Mouse (Mus musculus): ENCODE measurements around the gene Vmn1r112.
"Not testable (repeated sequence)": the region's sequence is repeated elsewhere in the genome, so short reads cannot be mapped to it uniquely, and the experiment has no call there.

Vmn1r112 gene

GRCm38 (mm10) chr7:20770885-20771284 lies at the start of gene Vmn1r112:
TSS of gene Vmn1r112 (plus strand) at chr7:20771185.
- DNase-seq (ENCODE audit: extremely low read depth, low read depth, low spot score) = not testable (repeated sequence)

- not testable (repeated sequence) for DNase-seq (ENCODE audit: extremely low read depth, low read depth, low spot score)
Measured at GRCm38 (mm10) chr7:20730524-20730923, 40.5 kb upstream of the Vmn1r112 start, which contains the start of gene Gm10668. TSS of gene Gm10668 (minus strand) at chr7:20730624.

GRCm38 (mm10) chr7:20786985-20787384 lies 16.0 kb downstream of the Vmn1r112 start, which contains the start of gene Vmn1r113:
TSS of gene Vmn1r113 (plus strand) at chr7:20787285.
- DNase-seq (ENCODE audit: extremely low read depth, low read depth, low spot score) = not testable (repeated sequence)

GRCm38 (mm10) chr7:20812086-20812485 lies 41.1 kb downstream of the Vmn1r112 start, which contains the start of gene Vmn1r114:
TSS of gene Vmn1r114 (minus strand) at chr7:20812186.
- not testable (repeated sequence) for DNase-seq (ENCODE audit: extremely low read depth, low read depth, low spot score)
